Mouse (Mus musculus): Measurements from ENCODE around the gene Tmem86b.

- peak; percentile 42; the same call in 1 of the 2 replicates for TF ChIP-seq CTCF (conservative IDR thresholded peaks at IDR 0.05; ENCODE audit: insufficient read depth, insufficient read length, low read depth, low read length)
- no peak for TF ChIP-seq POLR2A (IDR thresholded peaks at IDR 0.05; ENCODE audit: low read depth, low read length)
These were observed 6.9 kb downstream of the Tmem86b start for GRCm38 (mm10) chr7:4624343-4624742.

Data from kidney, adult 2 months (tissue).